Mouse (Mus musculus): ENCODE data around the gene Slc35a1.

Slc35a1 gene

DNA sequence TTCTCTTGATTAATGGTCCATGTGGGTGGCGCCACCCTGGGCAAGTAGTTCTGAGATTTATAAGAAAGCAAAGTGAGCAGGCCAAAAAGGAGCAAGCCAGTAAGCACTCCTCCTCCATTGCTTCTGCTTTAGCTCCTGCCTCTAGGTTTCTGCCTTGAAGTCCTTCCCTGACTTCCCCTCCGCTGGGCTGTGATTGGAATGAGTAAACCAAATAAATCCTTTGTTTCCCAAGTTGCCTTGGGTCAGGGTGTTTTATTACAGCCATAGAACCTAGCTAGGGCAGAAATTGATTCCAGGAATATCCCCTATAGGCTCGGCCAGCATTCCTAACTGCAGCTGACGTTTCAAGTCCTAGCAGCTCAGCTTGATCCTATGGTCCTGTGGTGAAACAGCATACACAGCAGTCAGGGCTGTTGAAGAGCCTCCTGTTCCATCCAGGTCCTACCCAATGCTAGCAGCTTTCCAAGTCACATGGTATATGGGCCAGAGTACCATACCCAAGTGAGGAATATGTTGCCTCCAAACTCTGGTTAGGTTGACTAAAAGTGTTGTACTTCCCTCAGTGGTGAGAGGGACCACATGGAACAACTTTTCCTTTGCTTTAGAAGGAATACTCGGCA lies 47.4 kb downstream of the Slc35a1 start:
- Histone ChIP-seq H3K36me3 (ENCODE audit: insufficient read depth, low read length) (peaks cover 50% of the 10 kb centered on the region), H3K9me3 (ENCODE audit: low read length) (no peaks in the 10 kb centered on the region), H3K4me1 (replicated peaks; ENCODE audit: low read depth, low read length) (no peaks in the 10 kb centered on the region), H3K27me3 (ENCODE audit: insufficient read depth, low read length) (no peaks in the 10 kb centered on the region), H3K4me3 (replicated peaks; ENCODE audit: low read length) (no peak overlapping the region)
- TF ChIP-seq POU5F1 (IDR thresholded peaks at IDR 0.05; ENCODE audit: borderline replicate concordance, low read length): no peak
- no peak for TF ChIP-seq NANOG (IDR thresholded peaks at IDR 0.05; ENCODE audit: borderline replicate concordance, low read length)
- TF ChIP-seq CTCF (conservative IDR thresholded peaks at IDR 0.05; ENCODE audit: low read length): no peak

DNA sequence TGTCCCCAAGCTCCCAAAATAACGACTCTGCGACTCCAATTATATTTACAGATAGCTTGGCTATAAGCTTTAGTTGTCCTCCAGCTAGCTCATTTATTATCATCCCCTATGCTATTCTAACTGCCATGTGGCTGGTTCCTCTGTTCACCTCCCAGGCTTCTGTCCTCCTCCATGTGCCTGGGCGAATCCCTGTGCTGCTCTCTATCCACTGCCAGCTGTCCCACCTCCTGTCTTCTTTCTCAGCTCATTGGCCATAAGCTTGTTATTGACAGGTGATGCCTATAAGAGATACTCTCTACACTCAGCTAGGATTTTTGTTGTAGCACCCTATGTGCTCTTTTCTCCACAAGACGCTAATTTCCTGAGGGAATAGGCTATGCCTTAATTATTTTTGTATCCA lies 49.4 kb downstream of the Slc35a1 start:
- no peaks in the 10 kb centered on the region for H3K27me3 ChIP-seq (ENCODE audit: insufficient read depth, low read length)
- H3K4me1 ChIP-seq (replicated peaks; ENCODE audit: low read depth, low read length): no peaks in the 10 kb centered on the region
- H3K9me3 ChIP-seq (ENCODE audit: low read length): no peaks in the 10 kb centered on the region
- no peak overlapping the region for H3K4me3 ChIP-seq (replicated peaks; ENCODE audit: low read length)
- TF ChIP-seq CTCF (conservative IDR thresholded peaks at IDR 0.05; ENCODE audit: low read length) (no peak), NANOG (IDR thresholded peaks at IDR 0.05; ENCODE audit: borderline replicate concordance, low read length) (no peak), POU5F1 (IDR thresholded peaks at IDR 0.05; ENCODE audit: borderline replicate concordance, low read length) (no peak)
- peaks cover 59% of the 10 kb centered on the region for H3K36me3 ChIP-seq (ENCODE audit: insufficient read depth, low read length)

DNA sequence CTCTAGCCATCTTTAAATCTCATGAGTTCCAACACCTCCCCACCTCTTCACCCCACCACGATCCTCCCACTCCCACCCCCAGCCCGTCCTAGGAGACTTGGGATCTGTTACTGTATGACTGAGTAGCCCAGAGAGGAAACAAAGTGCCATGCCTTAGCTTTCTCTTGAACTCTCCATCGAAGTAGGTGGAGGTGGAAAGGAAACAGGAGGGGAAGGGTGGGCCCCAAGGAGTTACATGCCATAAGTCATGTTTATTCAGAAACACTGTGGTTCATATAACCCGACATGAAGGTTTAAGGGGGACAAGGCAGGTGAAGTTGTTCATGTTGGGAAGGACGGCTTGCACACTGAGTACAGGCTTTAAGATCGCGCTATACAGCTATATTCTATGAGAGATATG lies 49.9 kb downstream of the Slc35a1 start:
- Histone ChIP-seq H3K9me3 (ENCODE audit: low read length) (no peaks in the 10 kb centered on the region), H3K36me3 (ENCODE audit: insufficient read depth, low read length) (peaks cover 59% of the 10 kb centered on the region), H3K4me1 (replicated peaks; ENCODE audit: low read depth, low read length) (no peaks in the 10 kb centered on the region), H3K27me3 (ENCODE audit: insufficient read depth, low read length) (no peaks in the 10 kb centered on the region), H3K4me3 (replicated peaks; ENCODE audit: low read length) (no peak overlapping the region)
- TF ChIP-seq POU5F1 (IDR thresholded peaks at IDR 0.05; ENCODE audit: borderline replicate concordance, low read length) (no peak), NANOG (IDR thresholded peaks at IDR 0.05; ENCODE audit: borderline replicate concordance, low read length) (no peak), CTCF (conservative IDR thresholded peaks at IDR 0.05; ENCODE audit: low read length) (no peak)

DNA sequence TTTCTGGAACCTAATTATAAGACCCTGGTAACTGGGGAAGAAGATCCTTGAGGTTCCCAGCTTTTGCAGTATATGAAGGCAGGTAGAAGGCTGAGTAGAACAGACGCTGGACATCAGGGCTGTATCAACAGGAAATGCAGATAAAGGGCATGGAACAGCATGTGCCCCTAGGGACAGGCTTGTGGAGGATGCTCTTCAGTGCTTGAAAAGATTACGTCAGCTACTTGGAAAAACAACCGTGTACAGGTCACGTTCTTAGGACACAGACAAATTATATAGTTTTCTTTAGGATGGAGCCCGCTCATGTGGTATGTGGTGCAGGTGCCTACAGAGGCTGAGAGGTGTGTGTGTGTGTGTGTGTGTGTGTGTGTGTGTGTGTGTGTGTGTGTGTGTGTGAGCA lies 51.2 kb downstream of the Slc35a1 start:
- TF ChIP-seq CTCF (conservative IDR thresholded peaks at IDR 0.05; ENCODE audit: low read length) (no peak), NANOG (IDR thresholded peaks at IDR 0.05; ENCODE audit: borderline replicate concordance, low read length) (no peak), POU5F1 (IDR thresholded peaks at IDR 0.05; ENCODE audit: borderline replicate concordance, low read length) (no peak)
- Histone ChIP-seq H3K27me3 (ENCODE audit: insufficient read depth, low read length) (no peaks in the 10 kb centered on the region), H3K36me3 (ENCODE audit: insufficient read depth, low read length) (peaks cover 59% of the 10 kb centered on the region), H3K9me3 (ENCODE audit: low read length) (no peaks in the 10 kb centered on the region), H3K4me1 (replicated peaks; ENCODE audit: low read depth, low read length) (no peaks in the 10 kb centered on the region), H3K4me3 (replicated peaks; ENCODE audit: low read length) (no peak overlapping the region)

DNA sequence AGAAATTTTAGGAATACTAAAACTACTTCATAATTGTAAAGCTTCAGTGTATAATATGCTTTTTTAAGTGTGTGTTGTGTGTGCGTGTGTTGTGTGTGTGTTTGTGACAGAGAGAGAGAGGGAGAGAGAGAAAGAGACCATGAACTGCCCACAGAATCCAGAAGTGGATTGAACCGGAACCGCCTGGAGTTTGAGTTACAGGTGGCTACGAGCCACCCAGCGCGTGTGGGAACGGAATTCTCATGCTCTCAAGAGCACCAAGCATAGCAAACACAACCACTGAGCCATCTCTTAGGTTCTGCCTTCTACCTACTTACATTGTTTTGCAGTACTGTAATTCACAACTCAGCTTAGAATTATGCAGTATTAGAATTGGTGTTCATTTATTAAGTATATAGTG lies 53.1 kb downstream of the Slc35a1 start:
- Histone ChIP-seq H3K4me1 (replicated peaks; ENCODE audit: low read depth, low read length) (no peaks in the 10 kb centered on the region), H3K4me3 (replicated peaks; ENCODE audit: low read length) (no peak overlapping the region)
- TF ChIP-seq POU5F1 (IDR thresholded peaks at IDR 0.05; ENCODE audit: borderline replicate concordance, low read length): no peak
- no peak for TF ChIP-seq CTCF (conservative IDR thresholded peaks at IDR 0.05; ENCODE audit: low read length)
- no peak for TF ChIP-seq NANOG (IDR thresholded peaks at IDR 0.05; ENCODE audit: borderline replicate concordance, low read length)

DNA sequence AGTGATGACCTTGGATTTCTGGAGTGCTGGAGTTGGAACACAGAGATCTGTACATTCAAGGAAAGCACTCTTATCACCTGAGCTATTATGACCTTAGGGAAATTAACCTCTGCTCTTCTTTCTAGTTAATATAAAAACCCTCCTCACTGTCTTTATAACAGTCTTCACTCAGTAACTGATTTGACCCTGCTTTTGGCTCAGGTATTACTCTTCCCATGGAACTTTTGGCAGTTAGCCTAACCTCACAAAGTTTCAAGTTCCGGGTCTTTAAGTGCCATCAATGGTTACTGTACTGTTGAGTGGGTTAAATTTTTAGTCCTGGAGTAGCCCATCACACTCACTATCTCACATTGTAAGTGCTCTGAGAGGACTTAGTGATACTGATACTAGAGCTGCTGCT lies 57.3 kb downstream of the Slc35a1 start:
- no peak for TF ChIP-seq NANOG (IDR thresholded peaks at IDR 0.05; ENCODE audit: borderline replicate concordance, low read length)
- TF ChIP-seq POU5F1 (IDR thresholded peaks at IDR 0.05; ENCODE audit: borderline replicate concordance, low read length): no peak
- no peak for TF ChIP-seq CTCF (conservative IDR thresholded peaks at IDR 0.05; ENCODE audit: low read length)
- Histone ChIP-seq H3K4me3 (replicated peaks; ENCODE audit: low read length) (no peak overlapping the region), H3K27me3 (ENCODE audit: insufficient read depth, low read length) (no peaks in the 10 kb centered on the region), H3K9me3 (ENCODE audit: low read length) (no peaks in the 10 kb centered on the region), H3K36me3 (ENCODE audit: insufficient read depth, low read length) (peaks cover 91% of the 10 kb centered on the region), H3K4me1 (replicated peaks; ENCODE audit: low read depth, low read length) (no peaks in the 10 kb centered on the region)

More for the DNA sequence above, 53.1 kb downstream of the Slc35a1 start:
- H3K9me3 ChIP-seq (ENCODE audit: low read length): no peaks in the 10 kb centered on the region
- peaks cover 59% of the 10 kb centered on the region for H3K36me3 ChIP-seq (ENCODE audit: insufficient read depth, low read length)
- no peaks in the 10 kb centered on the region for H3K27me3 ChIP-seq (ENCODE audit: insufficient read depth, low read length)

DNA sequence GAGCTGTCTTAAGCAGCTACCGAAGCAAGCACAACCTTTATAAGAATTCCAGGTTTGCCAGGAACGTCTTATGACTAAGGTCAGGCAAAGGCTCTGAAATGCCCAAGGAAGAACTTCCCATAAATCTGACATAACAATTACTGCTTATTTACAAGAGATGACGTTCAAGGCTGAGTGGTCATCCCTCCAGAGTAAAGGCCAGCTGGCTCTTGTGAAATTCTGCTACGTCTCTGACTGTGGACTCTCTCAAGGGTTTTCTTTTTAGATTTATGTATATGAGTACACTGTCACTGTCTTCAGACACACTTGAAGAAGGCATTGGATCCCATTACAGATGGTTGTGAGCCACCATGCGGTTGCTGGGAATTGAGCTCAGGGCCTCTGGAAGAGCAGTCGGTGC lies 60.8 kb downstream of the Slc35a1 start:
- peaks cover 91% of the 10 kb centered on the region for H3K36me3 ChIP-seq (ENCODE audit: insufficient read depth, low read length)
- H3K4me1 ChIP-seq (replicated peaks; ENCODE audit: low read depth, low read length): no peaks in the 10 kb centered on the region
- H3K4me3 ChIP-seq (replicated peaks; ENCODE audit: low read length): no peak overlapping the region
- no peaks in the 10 kb centered on the region for H3K9me3 ChIP-seq (ENCODE audit: low read length)
- TF ChIP-seq CTCF (conservative IDR thresholded peaks at IDR 0.05; ENCODE audit: low read length): no peak
- TF ChIP-seq POU5F1 (IDR thresholded peaks at IDR 0.05; ENCODE audit: borderline replicate concordance, low read length): no peak
- no peak for TF ChIP-seq NANOG (IDR thresholded peaks at IDR 0.05; ENCODE audit: borderline replicate concordance, low read length)
- H3K27me3 ChIP-seq (ENCODE audit: insufficient read depth, low read length): no peaks in the 10 kb centered on the region

DNA sequence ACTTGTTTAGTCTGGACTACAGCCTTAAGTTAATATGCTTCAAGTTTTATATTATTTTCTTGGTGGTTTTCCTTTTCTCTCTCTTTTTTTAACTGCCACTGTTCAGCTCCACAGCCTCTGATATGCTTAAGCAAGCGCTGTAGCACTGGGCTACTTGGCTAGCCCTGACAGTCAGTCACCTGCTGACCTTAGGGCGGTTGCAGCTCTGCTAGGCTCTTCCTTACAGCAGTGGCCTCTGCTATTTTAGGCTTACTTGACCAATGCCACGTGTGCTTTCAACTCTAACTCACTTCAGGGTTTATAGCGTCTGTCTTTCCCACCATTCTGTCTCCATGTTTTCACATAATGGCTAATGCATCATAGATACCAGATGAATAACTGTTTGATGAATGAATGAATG lies 61.7 kb downstream of the Slc35a1 start:
- no peaks in the 10 kb centered on the region for H3K4me1 ChIP-seq (replicated peaks; ENCODE audit: low read depth, low read length)
- H3K27me3 ChIP-seq (ENCODE audit: insufficient read depth, low read length): no peaks in the 10 kb centered on the region
- no peak overlapping the region for H3K4me3 ChIP-seq (replicated peaks; ENCODE audit: low read length)
- TF ChIP-seq CTCF (conservative IDR thresholded peaks at IDR 0.05; ENCODE audit: low read length) (no peak), POU5F1 (IDR thresholded peaks at IDR 0.05; ENCODE audit: borderline replicate concordance, low read length) (no peak), NANOG (IDR thresholded peaks at IDR 0.05; ENCODE audit: borderline replicate concordance, low read length) (no peak)
- peaks cover 92% of the 10 kb centered on the region for H3K36me3 ChIP-seq (ENCODE audit: insufficient read depth, low read length)
- H3K9me3 ChIP-seq (ENCODE audit: low read length): no peaks in the 10 kb centered on the region

DNA sequence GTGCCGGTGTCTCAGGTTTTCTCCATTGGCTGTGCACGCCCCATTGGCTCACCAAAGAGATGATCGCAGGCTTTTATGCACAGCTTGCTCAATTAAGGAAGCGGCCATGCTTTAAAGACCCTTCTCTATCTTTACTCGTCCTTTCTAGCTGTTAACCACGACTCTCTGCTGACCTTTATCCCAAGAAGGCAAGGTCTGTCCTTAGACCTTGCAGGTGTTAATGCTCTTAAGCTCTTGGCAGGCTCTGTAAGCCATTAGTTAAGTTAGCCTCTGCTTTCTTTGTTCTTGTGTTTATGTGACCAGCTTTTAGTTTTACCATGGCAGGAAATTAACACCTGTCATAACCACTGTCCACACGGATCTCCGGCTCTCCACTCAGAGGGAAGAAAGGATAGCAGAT lies 71.1 kb downstream of the Slc35a1 start:
- no peak for TF ChIP-seq NANOG (IDR thresholded peaks at IDR 0.05; ENCODE audit: borderline replicate concordance, low read length)
- TF ChIP-seq POU5F1 (IDR thresholded peaks at IDR 0.05; ENCODE audit: borderline replicate concordance, low read length): no peak
- H3K4me3 ChIP-seq (replicated peaks; ENCODE audit: low read length): peak overlapping the region; percentile 95
- H3K9me3 ChIP-seq (ENCODE audit: low read length): no peaks in the 10 kb centered on the region
- H3K27me3 ChIP-seq (ENCODE audit: insufficient read depth, low read length): no peaks in the 10 kb centered on the region
- H3K36me3 ChIP-seq (ENCODE audit: insufficient read depth, low read length): peaks cover 39% of the 10 kb centered on the region
- H3K4me1 ChIP-seq (replicated peaks; ENCODE audit: low read depth, low read length): peaks cover 34% of the 10 kb centered on the region
